Mouse (Mus musculus): ENCODE results near the gene Barx1. TPM values are rescaled to one million over a fixed set of nuclear protein-coding genes. Genes with fewer than 3 reads are reported as not detected.

Barx1 gene
- polyA plus RNA-seq, 1 experiment from 2014 or later = 0.29 TPM

GRCm38 (mm10) chr13:48631691-48632090 lies 31.1 kb upstream of the Barx1 start:
- no peak overlapping the region for H3K9ac ChIP-seq (ENCODE audit: low read depth, low read length)
- no peaks in the 10 kb centered on the region for H3K9me3 ChIP-seq (ENCODE audit: control insufficient read depth)
- no peak overlapping the region for H3K4me2 ChIP-seq (replicated peaks; ENCODE audit: low read depth)
- no peaks in the 10 kb centered on the region for H3K4me1 ChIP-seq (replicated peaks; ENCODE audit: control insufficient read depth, insufficient read depth, low read length)
- no peak for ATAC-seq
- no peak overlapping the region for H3K27ac ChIP-seq (ENCODE audit: low read depth, low read length)
- H3K27me3 ChIP-seq (replicated peaks; ENCODE audit: control insufficient read depth, insufficient read depth, low read length) = no peaks in the 10 kb centered on the region
- no peaks in the 10 kb centered on the region for H3K36me3 ChIP-seq (ENCODE audit: control insufficient read depth, insufficient read depth)
- WGBS = 76% methylated on average over 5 of the region's 5 CpGs
- 0 out of 2 replicates have a peak, but pooled peaks have one; percentile 7 for TF ChIP-seq CTCF (IDR thresholded peaks at IDR 0.05; ENCODE audit: low read depth)
- no peak overlapping the region for H3K4me3 ChIP-seq (ENCODE audit: low read depth, low read length)

- no peak overlapping the region for H3K9ac ChIP-seq (ENCODE audit: low read depth, low read length)
- H3K9me3 ChIP-seq (ENCODE audit: control insufficient read depth) = no peaks in the 10 kb centered on the region
- H3K4me2 ChIP-seq (replicated peaks; ENCODE audit: low read depth) = no peak overlapping the region
- H3K4me3 ChIP-seq (ENCODE audit: low read depth, low read length) = no peak overlapping the region
- WGBS = 67% methylated on average over 2 of the region's 2 CpGs
- H3K4me1 ChIP-seq (replicated peaks; ENCODE audit: control insufficient read depth, insufficient read depth, low read length) = no peaks in the 10 kb centered on the region
- H3K27me3 ChIP-seq (replicated peaks; ENCODE audit: control insufficient read depth, insufficient read depth, low read length) = no peaks in the 10 kb centered on the region
- H3K27ac ChIP-seq (ENCODE audit: low read depth, low read length) = no peak overlapping the region
- ATAC-seq = no peak
- H3K36me3 ChIP-seq (ENCODE audit: control insufficient read depth, insufficient read depth) = no peaks in the 10 kb centered on the region
- no peak for TF ChIP-seq CTCF (IDR thresholded peaks at IDR 0.05; ENCODE audit: low read depth)
Measured at GRCm38 (mm10) chr13:48637706-48638105, 25.1 kb upstream of the Barx1 start.

DNA sequence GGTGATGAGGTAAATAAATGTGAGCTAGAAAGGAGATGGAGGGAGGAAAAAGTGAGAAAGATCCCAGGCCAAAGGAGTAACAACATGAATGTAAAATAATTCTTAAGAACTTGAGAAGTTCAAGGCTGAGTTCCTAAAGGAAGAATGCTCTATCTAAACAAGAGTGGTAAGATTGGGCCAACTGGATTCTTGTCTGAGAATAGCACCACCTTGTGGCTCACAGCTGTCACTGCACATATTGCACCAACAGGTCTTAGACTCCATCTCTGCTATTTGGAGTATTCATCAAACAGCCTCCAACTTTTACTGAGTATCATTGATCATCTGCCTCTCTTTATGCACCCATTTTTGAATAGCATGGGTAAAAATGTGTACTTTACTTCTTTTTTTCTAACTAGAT lies 23.2 kb upstream of the Barx1 start:
- no peaks in the 10 kb centered on the region for H3K36me3 ChIP-seq (ENCODE audit: control insufficient read depth, insufficient read depth)
- H3K27ac ChIP-seq (ENCODE audit: low read depth, low read length) = no peak overlapping the region
- no peaks in the 10 kb centered on the region for H3K4me1 ChIP-seq (replicated peaks; ENCODE audit: control insufficient read depth, insufficient read depth, low read length)
- H3K27me3 ChIP-seq (replicated peaks; ENCODE audit: control insufficient read depth, insufficient read depth, low read length) = no peaks in the 10 kb centered on the region
- ATAC-seq = no peak
- no peak overlapping the region for H3K9ac ChIP-seq (ENCODE audit: low read depth, low read length)
- H3K4me2 ChIP-seq (replicated peaks; ENCODE audit: low read depth) = no peak overlapping the region
- H3K9me3 ChIP-seq (ENCODE audit: control insufficient read depth) = no peaks in the 10 kb centered on the region
- TF ChIP-seq CTCF (IDR thresholded peaks at IDR 0.05; ENCODE audit: low read depth) = peak; percentile 93
- no peak overlapping the region for H3K4me3 ChIP-seq (ENCODE audit: low read depth, low read length)

DNA sequence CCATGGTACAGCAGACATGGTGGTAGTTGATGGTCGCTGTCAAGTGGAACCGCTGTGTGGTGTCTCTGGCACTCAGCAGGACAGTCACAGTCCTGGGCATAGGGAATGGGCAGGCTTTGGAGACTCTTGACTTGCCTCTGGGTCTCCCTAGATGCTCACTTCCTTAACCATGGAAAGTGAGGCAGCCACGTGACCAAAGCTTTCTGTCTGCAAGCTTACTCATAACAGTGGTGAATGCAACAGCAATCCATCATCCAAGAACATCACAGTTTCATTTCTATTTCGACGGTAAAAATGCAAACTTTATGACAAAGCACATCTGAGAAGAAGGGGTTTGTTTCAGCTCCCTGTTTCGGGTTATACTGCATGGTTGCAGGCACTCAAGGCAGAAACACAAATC lies 19.7 kb upstream of the Barx1 start:
- Histone ChIP-seq H3K36me3 (ENCODE audit: control insufficient read depth, insufficient read depth) (no peaks in the 10 kb centered on the region), H3K4me3 (ENCODE audit: low read depth, low read length) (no peak overlapping the region), H3K27me3 (replicated peaks; ENCODE audit: control insufficient read depth, insufficient read depth, low read length) (no peaks in the 10 kb centered on the region), H3K27ac (ENCODE audit: low read depth, low read length) (no peak overlapping the region), H3K4me2 (replicated peaks; ENCODE audit: low read depth) (no peak overlapping the region), H3K9ac (ENCODE audit: low read depth, low read length) (no peak overlapping the region), H3K9me3 (ENCODE audit: control insufficient read depth) (no peaks in the 10 kb centered on the region), H3K4me1 (replicated peaks; ENCODE audit: control insufficient read depth, insufficient read depth, low read length) (no peaks in the 10 kb centered on the region)
- no peak for TF ChIP-seq CTCF (IDR thresholded peaks at IDR 0.05; ENCODE audit: low read depth)
- ATAC-seq = no peak
- whole genome bisulfite sequencing = 77% methylated on average over 6 of the region's 6 CpGs

GRCm38 (mm10) chr13:48643991-48644390 lies 18.8 kb upstream of the Barx1 start:
- H3K9me3 ChIP-seq (ENCODE audit: control insufficient read depth) = no peaks in the 10 kb centered on the region
- H3K4me2 ChIP-seq (replicated peaks; ENCODE audit: low read depth) = no peak overlapping the region
- no peaks in the 10 kb centered on the region for H3K4me1 ChIP-seq (replicated peaks; ENCODE audit: control insufficient read depth, insufficient read depth, low read length)
- no peaks in the 10 kb centered on the region for H3K27me3 ChIP-seq (replicated peaks; ENCODE audit: control insufficient read depth, insufficient read depth, low read length)
- H3K4me3 ChIP-seq (ENCODE audit: low read depth, low read length) = no peak overlapping the region
- H3K9ac ChIP-seq (ENCODE audit: low read depth, low read length) = no peak overlapping the region
- H3K36me3 ChIP-seq (ENCODE audit: control insufficient read depth, insufficient read depth) = no peaks in the 10 kb centered on the region
- H3K27ac ChIP-seq (ENCODE audit: low read depth, low read length) = no peak overlapping the region
- WGBS = 83% methylated on average over 3 of the region's 3 CpGs
- TF ChIP-seq CTCF (IDR thresholded peaks at IDR 0.05; ENCODE audit: low read depth) = no peak
- ATAC-seq = no peak

DNA sequence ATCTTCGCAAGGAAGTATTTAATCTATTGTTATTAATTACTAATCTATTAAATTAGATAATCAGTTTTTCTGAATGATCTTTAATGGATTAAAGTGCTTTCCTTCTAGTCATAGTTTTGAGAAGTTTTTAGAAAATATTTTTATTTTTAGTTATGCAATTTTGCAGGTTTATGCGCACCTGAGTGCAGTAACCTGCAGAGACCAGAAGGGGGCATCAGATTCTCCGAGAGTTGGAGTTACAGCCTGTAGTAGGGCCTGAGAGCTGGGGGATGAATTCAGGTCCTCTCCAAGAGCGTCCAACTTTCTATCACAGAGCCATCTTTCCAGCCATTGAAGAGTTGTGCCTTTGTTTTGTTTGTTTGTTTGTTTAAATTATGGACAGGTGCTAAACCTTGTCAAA lies 16.1 kb upstream of the Barx1 start:
- H3K9ac ChIP-seq (ENCODE audit: low read depth, low read length) = no peak overlapping the region
- H3K4me1 ChIP-seq (replicated peaks; ENCODE audit: control insufficient read depth, insufficient read depth, low read length) = no peaks in the 10 kb centered on the region
- WGBS = 86% methylated on average over 4 of the region's 4 CpGs
- no peak overlapping the region for H3K4me3 ChIP-seq (ENCODE audit: low read depth, low read length)
- no peak for ATAC-seq
- H3K27me3 ChIP-seq (replicated peaks; ENCODE audit: control insufficient read depth, insufficient read depth, low read length) = no peaks in the 10 kb centered on the region; the same call in 1 of the 2 replicates
- no peaks in the 10 kb centered on the region for H3K9me3 ChIP-seq (ENCODE audit: control insufficient read depth)
- no peak overlapping the region for H3K4me2 ChIP-seq (replicated peaks; ENCODE audit: low read depth)
- TF ChIP-seq CTCF (IDR thresholded peaks at IDR 0.05; ENCODE audit: low read depth) = no peak
- H3K27ac ChIP-seq (ENCODE audit: low read depth, low read length) = no peak overlapping the region
- no peaks in the 10 kb centered on the region for H3K36me3 ChIP-seq (ENCODE audit: control insufficient read depth, insufficient read depth)

- 0% methylated on average over 1 of the region's 1 CpGs for WGBS
- Histone ChIP-seq H3K9ac (ENCODE audit: low read depth, low read length) (no peak overlapping the region), H3K27me3 (replicated peaks; ENCODE audit: control insufficient read depth, insufficient read depth, low read length) (peaks cover 21% of the 10 kb centered on the region), H3K4me3 (ENCODE audit: low read depth, low read length) (no peak overlapping the region), H3K4me1 (replicated peaks; ENCODE audit: control insufficient read depth, insufficient read depth, low read length) (no peaks in the 10 kb centered on the region), H3K4me2 (replicated peaks; ENCODE audit: low read depth) (no peak overlapping the region), H3K9me3 (ENCODE audit: control insufficient read depth) (no peaks in the 10 kb centered on the region), H3K36me3 (ENCODE audit: control insufficient read depth, insufficient read depth) (no peaks in the 10 kb centered on the region), H3K27ac (ENCODE audit: low read depth, low read length) (no peak overlapping the region)
- TF ChIP-seq CTCF (IDR thresholded peaks at IDR 0.05; ENCODE audit: low read depth) = peak; percentile 72
- no peak for ATAC-seq
Measured at GRCm38 (mm10) chr13:48650615-48651014, 12.2 kb upstream of the Barx1 start.

All from intestine, postnatal 0 days (tissue).